Mouse (Mus musculus) common myeloid progenitor, adult 5-6 weeks (primary cell): ENCODE data around the gene Gm37240. TPM values are rescaled to one million over a fixed set of nuclear protein-coding genes. Genes with fewer than 3 reads are reported as not detected.

ENCODE experiments used
- ATAC-seq: replicated peaks from 2 replicates; pipeline ENCODE4 v1.8.0; 2016; ENCODE audit warnings: low read depth, mild to moderate bottlenecking, moderate TSS enrichment, inconsistent platforms; ENCODE audit not compliant: poor library complexity, severe bottlenecking
- total RNA-seq: library from RNA; stranded (forward); fragments of 200-1000, 187-1606 nt; gene quantifications from 2 replicates; pipeline ENCODE4 v1.2.3, GENCODE M21; 2017

Gm37240 gene
- total RNA-seq, 1 experiment from 2014 or later = not detected

DNA sequence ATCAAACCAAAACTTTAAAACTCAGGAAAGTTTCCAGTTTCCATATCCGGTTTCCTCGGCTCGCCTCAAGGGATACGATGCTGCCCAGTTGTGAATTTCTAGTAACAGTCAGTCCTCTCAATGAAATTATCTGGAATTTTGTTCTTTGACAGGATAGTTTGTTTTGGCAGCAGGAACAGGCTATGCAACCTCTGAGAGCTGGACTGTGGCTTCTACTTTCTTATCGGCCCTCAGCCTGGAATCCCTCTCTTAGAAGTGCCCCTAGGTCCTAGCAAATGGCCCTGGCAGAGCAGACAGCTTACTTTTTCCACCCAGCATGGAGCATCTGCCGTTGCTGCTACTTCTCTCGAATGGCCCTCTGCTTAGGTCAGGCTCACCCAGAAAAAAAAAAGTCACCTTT, 755.4 kb downstream of the Gm37240 start:
- no peak for ATAC-seq

DNA sequence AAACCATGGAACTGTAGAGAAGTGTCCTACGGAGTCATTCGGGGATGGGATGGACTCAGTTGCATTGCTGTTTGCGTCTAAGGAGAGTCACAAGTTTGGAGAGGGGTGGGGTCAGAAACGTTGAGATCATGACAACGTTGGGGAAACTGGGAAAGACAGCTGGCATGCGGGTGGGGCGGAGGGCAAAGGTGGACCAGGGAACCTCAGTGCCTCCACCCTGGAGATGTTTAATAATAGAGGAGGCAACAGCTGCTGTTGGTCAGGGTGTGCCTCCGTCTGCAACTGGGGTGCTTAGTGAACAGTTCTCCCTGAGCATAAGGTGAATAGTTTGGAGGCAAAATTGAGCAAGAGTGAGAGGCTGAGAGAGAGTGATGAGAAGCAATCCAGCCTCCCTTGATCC, 758.8 kb downstream of the Gm37240 start:
- no peak for ATAC-seq

DNA sequence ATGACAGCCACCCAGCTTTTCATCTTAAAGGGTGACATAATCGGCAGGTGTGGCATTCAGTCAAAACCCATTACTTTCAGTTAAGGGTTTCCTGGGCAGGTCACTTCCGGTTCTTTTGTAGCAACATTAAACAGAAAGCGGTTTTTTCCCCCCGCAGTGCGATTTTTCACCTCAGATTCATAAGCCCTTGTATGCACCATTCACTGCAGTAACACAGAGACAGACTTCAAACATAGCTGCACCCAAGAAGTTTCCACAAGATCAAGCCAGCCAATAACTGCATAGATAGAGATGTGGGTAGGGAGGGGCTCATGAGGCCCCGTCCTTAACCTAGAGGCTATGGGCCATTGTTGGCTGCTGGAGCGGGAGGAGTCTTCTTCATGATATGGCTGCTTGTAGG, 760.3 kb downstream of the Gm37240 start:
- ATAC-seq = peak; percentile 39

DNA sequence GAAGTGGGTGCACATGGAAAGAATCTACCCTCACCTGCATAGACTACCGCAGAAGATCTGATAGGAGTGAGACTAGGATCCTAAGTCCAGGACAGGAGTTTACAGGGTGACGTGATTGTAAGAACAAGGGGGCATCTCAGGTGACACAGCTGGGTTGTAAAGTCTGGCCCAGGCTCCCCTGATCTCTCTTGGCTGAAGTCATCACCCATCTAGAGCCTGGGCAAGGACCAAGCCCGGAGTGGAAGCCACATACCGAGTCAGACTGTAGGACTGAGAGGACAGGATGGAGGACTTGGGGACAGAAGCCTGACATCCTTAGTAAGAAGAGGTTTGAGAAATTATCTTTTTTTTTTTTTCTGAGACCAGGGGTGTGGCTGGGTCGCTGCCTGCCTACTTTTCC, 761.8 kb downstream of the Gm37240 start:
- ATAC-seq = no peak

DNA sequence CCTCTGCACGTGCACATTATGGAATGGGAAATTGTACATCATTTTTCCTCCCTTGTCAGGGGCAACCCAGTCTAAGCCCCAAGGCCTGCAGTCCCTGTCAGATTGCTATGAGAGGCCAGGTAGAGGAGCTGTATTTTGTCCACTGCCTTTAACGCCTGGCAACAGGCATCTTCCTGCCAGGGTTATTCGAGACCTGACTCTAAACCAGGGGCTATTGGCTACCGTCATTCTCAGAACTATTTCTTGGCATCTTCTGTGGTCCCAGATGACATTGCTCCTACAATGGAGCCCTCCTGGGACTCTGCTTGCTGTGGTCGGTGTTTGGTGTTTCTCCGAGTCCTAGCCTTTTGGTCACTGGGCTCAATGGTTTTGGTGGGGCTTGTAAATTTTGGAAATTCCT, 762.4 kb downstream of the Gm37240 start:
- ATAC-seq = no peak

DNA sequence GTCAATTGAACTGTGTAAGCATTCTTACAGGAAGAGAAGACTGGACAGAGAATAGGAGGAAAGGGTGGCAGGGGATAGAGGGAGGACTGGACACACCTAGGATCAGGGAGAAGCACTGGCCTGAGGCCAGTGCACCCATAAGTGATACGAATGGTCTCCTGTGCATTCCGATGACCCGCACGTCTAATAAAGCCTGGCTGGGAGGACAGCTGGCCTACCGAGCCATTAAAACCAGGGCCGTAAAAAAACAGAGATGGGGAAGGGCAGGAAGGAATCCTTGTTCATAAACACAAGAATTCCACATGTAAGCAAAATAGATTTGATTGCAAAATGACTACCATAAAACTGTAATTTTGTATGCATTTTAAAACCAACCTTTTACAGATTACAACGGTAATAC, 762.9 kb downstream of the Gm37240 start:
- ATAC-seq = no peak

DNA sequence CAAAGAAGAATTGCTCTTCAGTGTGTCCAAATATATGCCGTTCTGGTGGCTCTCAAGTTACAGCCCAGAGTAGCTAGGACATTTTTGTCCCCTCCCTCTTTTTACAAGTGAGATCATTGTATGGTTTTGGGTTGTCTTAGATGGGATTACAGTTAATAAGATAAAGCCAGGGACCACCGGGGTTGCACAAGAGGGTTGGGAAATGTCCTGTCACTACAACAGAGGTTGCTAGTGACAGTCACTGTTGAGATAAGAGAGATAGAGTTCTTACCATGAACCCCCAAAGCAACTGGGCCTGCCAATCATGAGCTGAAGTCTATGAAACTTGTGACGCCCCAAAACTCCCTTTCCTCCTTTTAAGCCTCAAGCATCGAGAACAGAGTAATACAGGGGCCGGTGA, 769.6 kb downstream of the Gm37240 start:
- ATAC-seq = peak; percentile 25; the same call in 1 of the 2 replicates

DNA sequence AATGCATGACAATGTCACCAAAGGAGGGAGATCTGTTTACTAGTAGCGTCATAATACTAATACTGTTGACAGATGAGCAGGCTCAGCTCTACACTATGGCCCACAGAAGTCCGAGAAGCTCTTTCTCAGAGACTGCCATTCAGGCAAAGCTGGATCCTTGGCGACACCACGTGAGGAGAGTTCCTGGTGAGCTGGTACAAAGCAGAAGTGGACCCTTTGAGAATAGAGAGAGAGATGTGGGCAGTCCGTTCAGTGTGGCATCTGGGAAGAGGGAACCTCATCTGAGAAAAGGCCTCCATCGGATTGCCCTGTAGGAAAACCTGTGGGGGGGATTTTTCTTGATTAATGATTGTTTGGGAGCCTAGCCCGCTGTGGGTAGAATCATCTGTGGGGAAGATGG, 770.3 kb downstream of the Gm37240 start:
- no peak for ATAC-seq

DNA sequence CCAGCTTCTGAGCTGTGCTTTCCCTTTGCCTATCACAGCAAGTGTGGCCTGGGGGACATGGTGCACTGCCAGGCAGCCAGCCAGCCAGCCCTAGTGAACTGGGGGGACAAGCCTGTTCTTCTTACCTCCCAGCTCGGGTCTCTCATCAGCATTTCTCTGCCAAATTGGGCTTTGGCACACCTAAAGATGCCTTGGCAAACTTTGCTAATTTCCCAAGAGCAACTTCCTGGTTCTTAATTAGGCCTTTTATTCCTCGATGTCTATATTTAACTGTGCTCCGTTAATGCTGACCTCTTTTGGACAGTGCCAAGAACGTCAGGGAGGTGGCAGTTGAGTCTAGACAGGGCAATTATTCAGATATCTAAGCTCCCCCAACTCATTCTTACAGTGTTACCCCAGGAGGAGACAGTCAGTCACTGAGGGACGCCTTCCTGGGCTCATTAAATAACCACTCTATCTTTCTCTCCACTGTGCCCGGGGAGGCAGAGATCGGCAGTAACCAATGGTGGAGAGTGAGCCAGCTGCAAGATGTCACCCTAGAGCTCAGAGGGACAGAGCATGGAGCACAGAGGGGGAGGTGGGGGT, 771.3 kb downstream of the Gm37240 start:
- no peak for ATAC-seq

DNA sequence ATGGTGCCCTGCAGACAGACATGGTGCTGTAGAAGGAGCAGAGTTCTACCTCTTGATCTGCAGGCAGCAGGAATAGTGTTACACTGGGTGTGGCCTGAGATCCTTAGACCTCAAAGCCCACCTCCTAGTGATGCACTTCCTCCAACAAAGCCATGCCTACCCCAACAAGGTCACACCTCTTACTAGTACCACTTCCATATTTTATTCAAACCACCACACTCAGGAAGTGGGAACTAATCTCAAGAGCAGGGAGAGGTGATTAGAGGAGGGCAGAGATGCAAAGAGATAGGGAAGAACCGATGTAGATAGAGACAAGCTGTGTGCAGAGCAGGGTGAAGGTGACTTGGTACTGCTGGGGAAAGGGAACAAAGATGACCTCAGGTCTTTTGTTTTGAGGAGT, 773.8 kb downstream of the Gm37240 start:
- ATAC-seq = peak; percentile 54

DNA sequence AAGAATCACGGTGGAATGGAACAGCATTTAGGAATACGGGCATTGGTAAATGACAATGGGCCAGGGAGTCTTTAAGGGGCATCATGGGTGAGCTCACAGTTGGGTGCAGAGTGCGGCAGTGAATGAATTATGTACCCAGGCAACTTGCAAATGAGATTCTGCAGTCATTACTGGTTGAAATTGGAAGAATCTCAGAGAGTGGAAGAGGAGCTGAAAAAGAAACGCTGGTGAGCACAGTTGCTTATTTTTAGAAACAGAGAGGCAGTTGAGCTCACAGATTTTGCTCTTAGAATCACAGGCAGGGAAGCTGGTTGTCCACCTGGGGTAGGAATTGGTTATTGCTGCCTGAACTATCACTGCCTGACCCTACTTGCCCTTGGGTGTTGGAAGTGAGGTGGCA, 776.6 kb downstream of the Gm37240 start:
- no peak for ATAC-seq

DNA sequence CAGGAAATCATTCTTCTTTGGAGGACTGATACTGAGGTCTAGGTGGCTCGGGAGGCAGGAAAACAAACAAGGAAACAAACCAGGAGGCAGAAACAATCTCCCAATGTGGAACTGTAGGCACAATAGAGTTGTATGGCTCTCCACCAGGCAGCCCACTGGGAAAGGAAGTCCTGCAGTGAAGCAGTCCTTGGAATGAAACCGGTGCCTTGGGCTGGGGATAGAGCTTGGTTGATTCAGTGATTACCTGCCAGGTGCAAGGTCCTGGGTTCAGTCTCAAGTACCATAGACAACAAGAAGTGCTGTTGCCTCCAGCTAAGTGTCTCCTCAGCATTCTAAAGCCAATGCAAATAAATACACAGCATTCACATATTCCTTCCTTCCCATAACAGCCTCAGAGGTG, 778.1 kb downstream of the Gm37240 start:
- ATAC-seq = no peak

DNA sequence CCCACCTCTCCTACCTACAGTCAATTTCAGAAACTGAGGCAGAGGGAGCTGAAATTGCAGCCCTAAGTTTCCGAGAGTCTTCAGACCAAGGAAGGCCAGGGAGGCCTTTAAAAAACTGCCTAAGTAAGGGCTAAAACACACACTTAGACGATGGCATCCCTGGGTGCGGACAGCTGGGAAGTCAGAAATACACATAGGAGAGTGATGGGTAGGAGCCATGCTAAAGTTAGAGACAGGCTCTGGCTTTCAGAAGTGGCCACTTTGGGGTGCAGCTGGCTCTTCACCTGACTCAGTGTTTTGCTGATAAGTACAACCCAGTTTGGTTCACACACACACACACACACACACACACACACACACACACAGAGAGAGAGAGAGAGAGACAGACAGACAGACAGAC, 778.9 kb downstream of the Gm37240 start:
- ATAC-seq = no peak

DNA sequence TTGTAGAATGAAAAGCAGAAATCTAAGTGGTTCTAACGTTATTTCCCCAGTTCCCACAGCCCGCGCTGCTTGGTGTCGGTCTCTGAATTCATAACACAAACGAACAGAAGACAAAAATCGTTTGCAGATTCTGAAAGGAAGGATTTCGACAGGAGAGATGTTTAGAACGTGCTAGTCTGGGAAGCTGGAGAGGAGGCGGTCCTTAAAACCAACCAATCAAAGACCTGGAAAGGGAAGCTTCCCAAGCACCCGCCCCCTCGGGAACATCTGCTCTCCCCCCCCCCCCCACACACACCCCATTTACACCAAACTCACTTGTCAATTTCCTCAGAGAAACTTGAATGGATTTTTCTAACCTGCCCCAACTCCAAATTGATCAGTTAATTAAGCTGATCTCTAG, 780.4 kb downstream of the Gm37240 start:
- no peak for ATAC-seq

DNA sequence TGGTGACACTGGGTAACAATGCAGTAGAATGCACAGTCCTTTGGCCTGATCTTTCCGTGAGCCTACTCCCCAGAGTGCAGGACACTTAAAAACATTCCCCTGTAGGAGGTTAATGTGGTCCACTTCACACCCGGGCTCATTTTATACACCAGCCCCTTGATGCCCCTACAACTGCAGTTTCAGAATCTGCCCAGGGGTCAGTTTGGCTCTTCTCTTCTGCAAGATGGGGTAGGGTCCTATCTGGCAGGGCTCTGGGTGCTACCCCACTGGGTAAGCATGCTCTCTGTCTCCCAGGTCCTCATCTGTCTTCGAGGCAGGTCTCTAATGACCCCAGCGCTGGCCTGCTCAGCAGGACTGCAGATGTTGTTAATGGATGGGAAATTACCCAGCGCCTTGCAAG, 783.0 kb downstream of the Gm37240 start:
- no peak for ATAC-seq

DNA sequence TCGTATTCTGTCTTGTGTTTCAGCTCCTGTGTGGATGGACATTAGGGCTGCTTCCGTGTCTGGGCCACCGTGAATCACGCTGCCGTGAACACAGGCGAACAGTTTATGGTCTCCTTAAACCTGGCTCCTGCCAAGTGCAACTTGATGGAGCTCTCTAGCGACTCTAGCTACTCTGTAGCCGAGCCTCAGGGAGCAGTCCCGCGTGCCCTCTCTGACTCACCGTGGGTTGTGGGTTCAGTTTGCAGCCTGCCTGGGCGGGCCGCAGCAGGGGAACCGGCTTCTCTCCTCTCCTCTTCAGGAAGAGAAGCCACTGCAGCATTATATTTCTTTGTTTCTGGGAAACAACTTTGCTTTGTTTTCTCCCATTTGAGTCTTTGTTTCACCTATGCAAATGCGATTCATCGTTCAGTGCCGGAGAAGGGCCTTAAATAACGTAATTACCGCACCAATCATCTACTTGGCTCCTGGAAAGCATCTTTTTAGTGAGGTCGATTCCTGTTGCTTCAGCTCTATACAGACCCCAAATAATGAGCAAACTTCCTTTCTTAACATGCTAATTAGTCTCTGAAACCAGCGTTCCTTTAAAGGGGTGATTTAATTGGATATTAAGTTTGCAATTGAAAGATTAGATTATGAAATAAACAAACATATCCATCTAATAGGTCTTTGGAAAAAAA, 806.3 kb downstream of the Gm37240 start:
- no peak for ATAC-seq

DNA sequence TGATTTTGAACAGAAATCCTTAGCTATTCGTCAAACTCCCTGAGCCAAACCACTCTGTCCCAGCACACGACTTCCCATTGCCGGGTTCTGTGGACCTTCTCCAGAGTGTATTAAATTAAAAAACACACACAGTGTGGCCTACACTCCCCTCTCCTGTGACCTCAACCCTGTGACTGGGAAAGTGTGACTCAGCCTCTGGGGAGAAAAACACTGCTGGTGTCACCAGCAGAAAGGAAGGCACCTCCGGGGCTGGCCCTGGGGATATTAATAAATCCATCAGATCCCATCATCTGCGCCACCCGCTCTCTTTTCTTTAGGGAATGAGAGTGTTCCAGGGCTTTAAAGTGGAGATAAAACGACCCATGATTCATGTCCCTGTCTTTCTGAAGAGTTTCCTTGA, 823.2 kb downstream of the Gm37240 start:
- no peak for ATAC-seq

DNA sequence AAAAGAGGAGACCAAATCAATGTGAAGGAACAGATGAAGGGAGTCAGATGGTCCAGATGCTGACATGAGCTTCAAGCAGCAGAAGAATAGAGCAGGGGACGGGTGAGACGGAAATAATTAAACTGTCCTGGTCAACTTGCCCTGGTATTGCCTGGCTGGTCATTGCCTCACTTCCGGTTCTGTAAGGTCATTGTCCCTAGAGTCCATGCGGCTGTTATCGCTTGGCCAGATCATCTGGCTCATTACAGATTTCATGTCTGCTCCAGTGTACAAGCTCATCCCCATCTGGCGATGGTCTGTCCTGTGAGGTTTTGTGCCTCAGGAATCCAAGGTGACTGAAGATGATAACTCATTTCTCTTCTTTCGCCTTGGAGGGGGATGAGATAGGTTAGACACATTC, 827.2 kb downstream of the Gm37240 start:
- ATAC-seq = no peak

DNA sequence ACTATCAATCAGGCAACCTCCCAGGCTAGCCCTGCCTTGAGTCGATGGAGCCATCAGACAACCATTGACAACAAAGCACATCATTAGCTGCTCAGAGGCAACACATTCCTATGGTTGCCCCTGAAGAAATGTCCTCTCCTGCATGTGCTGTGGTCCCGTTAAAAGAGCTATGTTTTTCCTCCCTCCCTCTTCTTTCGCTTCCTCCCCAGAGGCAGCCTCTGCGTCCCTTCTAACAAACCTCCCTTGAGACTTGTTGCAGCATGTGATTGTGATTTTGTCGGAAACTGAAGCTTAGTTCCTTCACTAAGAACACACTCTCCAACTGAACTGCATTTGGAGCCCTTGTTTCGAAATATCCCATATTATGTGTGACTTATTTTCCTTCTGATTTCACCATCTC, 830.1 kb downstream of the Gm37240 start:
- ATAC-seq = no peak

DNA sequence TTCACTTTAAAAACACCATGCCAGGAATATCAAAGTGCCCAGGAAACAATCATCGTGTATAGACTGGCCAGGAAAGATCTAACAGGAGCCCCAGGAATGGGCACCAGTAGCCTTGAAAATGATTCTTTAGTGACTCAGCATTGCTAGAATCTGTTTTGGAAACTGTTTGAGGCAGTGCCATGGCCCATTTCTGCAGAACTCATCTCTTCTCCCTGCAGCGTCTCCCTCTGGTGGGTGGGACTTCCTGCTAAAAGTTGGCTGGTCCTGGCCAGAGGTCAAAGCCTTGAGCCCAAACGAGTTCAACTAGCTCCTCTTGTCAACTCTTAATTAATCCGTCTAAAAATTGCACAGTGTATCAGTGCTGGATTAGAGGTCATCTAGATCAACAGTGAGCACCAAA, 833.8 kb downstream of the Gm37240 start:
- ATAC-seq = no peak

DNA sequence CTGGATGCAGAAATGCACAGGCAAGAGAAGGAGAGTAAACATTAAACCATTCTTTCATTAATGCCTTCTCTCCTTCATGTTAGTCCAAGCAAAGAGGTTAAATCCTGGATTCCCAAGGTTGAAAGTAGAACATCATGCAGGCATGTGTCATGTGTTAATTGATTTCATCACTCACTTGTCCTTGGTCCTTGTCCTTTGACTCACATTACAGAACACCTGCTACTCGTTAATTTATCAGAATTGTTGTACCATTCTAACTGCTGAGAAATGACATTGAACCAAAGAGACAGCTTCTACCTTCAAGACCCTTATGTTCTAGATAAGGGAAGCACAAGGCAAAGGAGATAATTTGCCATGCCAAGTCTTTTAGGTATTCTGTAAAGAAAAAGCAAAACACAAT, 835.1 kb downstream of the Gm37240 start:
- no peak for ATAC-seq

DNA sequence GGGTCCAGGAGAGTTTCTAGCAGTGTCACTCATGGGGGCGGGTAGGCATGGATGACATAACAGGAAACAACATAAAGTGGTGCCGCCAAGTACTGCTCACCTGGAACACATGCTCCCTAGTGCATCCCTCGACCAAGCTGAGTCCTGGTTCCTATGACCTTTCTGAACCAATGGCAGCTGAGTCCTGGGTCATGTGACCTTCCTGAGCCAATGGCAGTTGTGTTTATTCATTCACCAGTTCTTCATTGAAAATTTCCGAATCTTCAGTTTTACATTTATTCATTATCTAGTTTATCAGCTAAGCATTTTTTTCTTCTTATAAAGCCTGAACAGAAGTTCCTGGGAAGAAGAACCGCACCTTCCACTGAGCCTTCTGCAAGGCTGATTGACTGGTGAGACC, 838.7 kb downstream of the Gm37240 start:
- no peak for ATAC-seq
